Mouse (Mus musculus): ENCODE measurements around the gene Slc12a1. TPM values are rescaled to one million over a fixed set of nuclear protein-coding genes. Genes with fewer than 3 reads are reported as not detected.

Gene Slc12a1
- not detected for polyA plus RNA-seq (2014; fragmentation: Illumina TruSeq; extraction: RNeasy Lipid Tissue Mini Kit (QIAGEN cat#74804); ENCODE audit: low read depth, low replicate concordance)

DNA sequence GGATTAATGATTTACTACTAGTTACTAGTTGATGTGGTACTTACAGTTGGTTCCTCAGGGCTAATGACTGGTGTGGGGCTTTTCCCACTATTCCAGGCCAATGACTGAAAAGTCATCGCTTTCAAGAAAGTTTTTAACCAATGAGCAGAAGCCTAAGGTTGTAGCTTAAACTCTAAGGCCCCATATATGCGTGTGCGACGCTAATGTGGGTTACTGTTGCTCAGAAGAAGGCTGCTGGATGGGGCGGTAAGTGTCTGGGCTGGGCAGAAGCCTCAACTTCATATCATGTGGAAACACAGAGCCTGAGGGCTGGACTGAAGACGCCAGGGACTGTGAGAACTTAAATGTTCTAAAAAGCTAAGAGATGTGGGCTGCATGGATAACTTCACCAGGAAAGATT, at the start of gene Slc12a1:
Slc12a1 (plus strand) TSS at position 118 of the 400 bp plus-strand sequence.

DNA sequence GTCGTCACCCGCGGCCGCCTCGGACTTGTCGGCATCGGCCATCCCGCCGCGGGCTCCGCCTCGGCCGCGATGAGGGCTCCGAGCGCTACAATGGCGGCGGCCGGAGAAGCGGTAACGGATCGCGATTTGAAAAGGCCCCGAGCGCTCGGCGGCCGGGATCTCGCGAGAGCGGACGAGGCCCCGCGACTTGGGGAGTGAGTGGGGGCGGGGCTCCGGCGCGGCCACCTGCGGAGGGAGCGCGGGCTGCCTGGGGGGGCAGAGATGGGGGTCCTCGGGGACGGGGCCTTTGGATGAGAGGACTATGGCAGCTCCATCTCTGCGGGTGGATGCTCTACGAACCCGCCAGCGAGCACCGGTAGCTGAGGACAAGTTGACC, 28.8 kb upstream of the Slc12a1 start, which contains the start of gene Myef2:
Myef2 (minus strand) TSS at position 185 of the 376 bp plus-strand sequence.

DNA sequence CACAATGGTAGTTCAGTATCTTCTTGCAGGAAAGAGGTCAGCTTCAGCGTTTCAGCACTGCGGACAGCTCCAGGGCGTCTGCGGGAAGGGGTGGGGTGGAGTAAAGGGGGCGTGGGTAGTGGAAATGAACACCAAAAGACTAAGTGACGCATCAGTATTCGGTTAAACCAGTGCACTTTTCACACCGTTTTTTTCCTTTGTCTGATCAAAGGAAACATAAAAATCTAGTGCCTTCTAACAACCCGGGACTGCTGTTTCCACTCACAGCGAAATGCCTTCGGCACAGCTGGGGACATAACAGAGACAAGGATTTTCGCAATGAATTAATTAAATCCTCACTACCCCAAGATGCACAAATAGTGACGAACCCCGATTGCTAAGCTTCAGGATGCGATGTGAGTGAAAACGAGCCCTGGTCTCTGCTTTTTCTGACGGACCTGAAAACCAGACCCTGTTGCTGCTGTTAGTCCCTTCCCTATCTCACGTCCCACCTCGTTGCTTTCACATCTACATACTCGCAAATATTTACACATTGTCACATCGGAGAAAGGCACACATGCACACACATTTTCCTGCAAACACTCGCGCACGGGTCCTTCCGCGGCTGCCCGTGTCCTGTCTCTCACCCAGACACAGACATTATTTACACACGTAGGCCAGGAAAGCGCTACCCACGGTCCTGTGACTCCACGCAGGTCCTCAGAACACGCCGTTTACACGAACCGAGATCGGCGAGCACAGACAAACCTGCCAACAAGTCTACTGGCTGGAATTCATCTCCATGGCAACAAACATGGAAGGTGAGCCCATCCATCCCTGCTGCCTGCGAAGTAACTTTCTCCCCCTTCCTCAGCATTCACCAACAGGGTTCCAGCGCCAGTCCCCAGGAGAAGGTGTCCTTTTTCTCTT, 16.1 kb upstream of the Slc12a1 start, which contains the start of gene Ctxn2:
Ctxn2 (plus strand) TSS at position 790 of the 909 bp plus-strand sequence.

DNA sequence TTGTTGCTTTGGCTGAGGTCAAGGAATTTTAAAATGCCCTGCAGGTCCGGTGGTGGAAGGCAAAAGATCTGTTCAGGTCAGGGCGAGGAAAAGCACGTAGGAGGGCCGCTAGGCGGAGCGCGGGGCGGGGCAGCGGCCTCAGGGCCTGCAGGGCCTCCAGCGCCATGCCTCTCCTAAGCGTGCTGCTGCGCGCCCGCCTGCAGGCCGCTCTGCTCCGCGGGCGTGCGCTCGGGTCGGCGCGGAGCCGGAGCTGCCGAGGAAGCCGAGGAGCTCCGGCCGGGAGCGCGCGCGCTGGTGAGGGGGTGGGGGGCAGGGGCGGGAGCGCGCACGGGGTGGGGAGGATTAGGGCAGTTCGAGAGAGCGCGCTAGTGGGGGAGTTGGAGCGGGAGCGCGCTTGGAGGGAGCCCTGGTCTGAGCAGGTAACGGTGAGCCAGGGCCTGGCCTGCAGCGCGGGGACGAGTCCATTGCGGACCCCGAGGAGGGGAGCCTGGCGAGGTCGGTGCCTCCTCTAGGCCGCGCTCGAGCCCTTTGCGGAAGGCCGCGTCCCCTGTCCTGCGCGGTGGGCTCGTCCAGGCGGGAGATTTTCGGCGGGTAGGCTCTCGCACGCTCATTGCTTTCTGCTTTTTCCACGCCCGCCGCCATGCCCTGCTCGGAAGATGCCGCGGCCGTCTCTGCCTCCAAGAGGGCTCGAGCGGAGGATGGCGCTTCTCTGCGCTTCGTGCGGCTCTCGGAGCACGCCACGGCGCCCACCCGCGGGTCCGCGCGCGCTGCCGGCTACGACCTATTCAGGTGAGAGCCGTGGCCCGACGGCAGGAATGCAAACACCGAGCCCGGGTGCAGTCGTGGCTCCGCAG, 95.0 kb downstream of the Slc12a1 start, which contains the start of gene Dut:
Dut (plus strand) TSS at position 83 of the 854 bp plus-strand sequence.

Other genes starting within 250 kb of the Slc12a1 start
- gene Slc24a5, start 84.4 kb upstream of the Slc12a1 start, polyA plus RNA-seq (2014; fragmentation: Illumina TruSeq; extraction: RNeasy Lipid Tissue Mini Kit (QIAGEN cat#74804); ENCODE audit: low read depth, low replicate concordance): not detected
- 16.7 TPM for gene Myef2, start 28.8 kb upstream of the Slc12a1 start, polyA plus RNA-seq (2014; fragmentation: Illumina TruSeq; extraction: RNeasy Lipid Tissue Mini Kit (QIAGEN cat#74804); ENCODE audit: low read depth, low replicate concordance)
- gene Ctxn2, start 15.8 kb upstream of the Slc12a1 start, polyA plus RNA-seq (2014; fragmentation: Illumina TruSeq; extraction: RNeasy Lipid Tissue Mini Kit (QIAGEN cat#74804); ENCODE audit: low read depth, low replicate concordance): not detected
- gene Dut, start 94.7 kb downstream of the Slc12a1 start, polyA plus RNA-seq (2014; fragmentation: Illumina TruSeq; extraction: RNeasy Lipid Tissue Mini Kit (QIAGEN cat#74804); ENCODE audit: low read depth, low replicate concordance): 17.8 TPM

Data from adipose tissue, adult 10 weeks (tissue).